Mouse (Mus musculus) stomach, postnatal 0 days (tissue): ENCODE measurements around the gene Tenm4. TPM values are rescaled to one million over a fixed set of nuclear protein-coding genes. Genes with fewer than 3 reads are reported as not detected.

ENCODE experiments used
- ATAC-seq: fragments of 200-750 bp; cut with Nextera tagmentation; 2 replicates; pipeline ENCODE4 v1.8.0; 2017; ENCODE audit not compliant: low FRiP score, low TSS enrichment
- DNase-seq: peaks from one replicate; pipeline ENCODE4 v3.0.0-alpha.2; 2016; ENCODE audit warnings: low spot score
- H3K27ac ChIP-seq: fragments of 300-500 bp; sonication (generic); replicated peaks from 2 replicates; pipeline ENCODE4 v1.5.1; 2014; ENCODE audit warnings: mild to moderate bottlenecking, control low read depth
- H3K27me3 ChIP-seq: fragments of 300-500 bp; sonication (generic); 2 replicates; pipeline ENCODE4 v1.6.1; 2014; ENCODE audit warnings: low read length; ENCODE audit not compliant: control insufficient read depth, insufficient read depth
- H3K36me3 ChIP-seq: fragments of 300-500 bp; sonication (generic); 2 replicates; pipeline ENCODE4 v1.6.1; 2014; ENCODE audit warnings: low read length, mixed read lengths; ENCODE audit not compliant: control insufficient read depth, insufficient read depth
- H3K4me1 ChIP-seq: fragments of 300-500 bp; sonication (generic); replicated peaks from 2 replicates; pipeline ENCODE4 v1.6.1; 2014; ENCODE audit warnings: antibody characterized with exemption; ENCODE audit not compliant: control insufficient read depth, insufficient read depth
- H3K4me2 ChIP-seq: fragments of 300-500 bp; sonication (generic); replicated peaks from 2 replicates; pipeline ENCODE4 v1.6.1; 2014; ENCODE audit warnings: low read depth, mild to moderate bottlenecking, control low read depth, moderate library complexity
- H3K4me3 ChIP-seq: fragments of 300-500 bp; sonication (generic); 2 replicates; pipeline ENCODE4 v1.5.1; 2014; ENCODE audit warnings: low read depth, low read length, control low read depth
- H3K9ac ChIP-seq: fragments of 300-500 bp; sonication (generic); 2 replicates; pipeline ENCODE4 v1.6.1; 2014; ENCODE audit warnings: mild to moderate bottlenecking, low read length, control low read depth, mixed read lengths
- H3K9me3 ChIP-seq: fragments of 300-500 bp; sonication (generic); 2 replicates; pipeline ENCODE4 v1.6.1; 2016; ENCODE audit warnings: low read length; ENCODE audit not compliant: control insufficient read depth
- CTCF ChIP-seq: IDR thresholded peaks from 2 replicates; pipeline ENCODE4 v1.5.1; 2016; ENCODE audit warnings: antibody characterized with exemption, low read depth, mild to moderate bottlenecking, moderate library complexity
- EP300 ChIP-seq: optimal IDR thresholded peaks from 2 replicates; pipeline ENCODE3; 2016; ENCODE audit warnings: antibody characterized with exemption
- WGBS: fragments of 180-500 bp; shearing (Covaris S2); extraction: QIAGEN DNeasy Blood & Tissue Kit; methylation state at CpG from one replicate; pipeline ENCODE4 v1.1.7; 2014; 5-methylcytosine and 5-hydroxymethylcytosine counted together
- polyA plus RNA-seq: library from polyadenylated mRNA; unstranded; fragments of >200 nt; fragmentation: Nextera tagmentation; extraction: Ambion mirVana; gene quantifications from 2 replicates; pipeline ENCODE4 v1.2.1, GENCODE M21; 2015

The Tenm4 gene
- polyA plus RNA-seq, 1 experiment from 2014 or later, result 7.2 TPM

DNA sequence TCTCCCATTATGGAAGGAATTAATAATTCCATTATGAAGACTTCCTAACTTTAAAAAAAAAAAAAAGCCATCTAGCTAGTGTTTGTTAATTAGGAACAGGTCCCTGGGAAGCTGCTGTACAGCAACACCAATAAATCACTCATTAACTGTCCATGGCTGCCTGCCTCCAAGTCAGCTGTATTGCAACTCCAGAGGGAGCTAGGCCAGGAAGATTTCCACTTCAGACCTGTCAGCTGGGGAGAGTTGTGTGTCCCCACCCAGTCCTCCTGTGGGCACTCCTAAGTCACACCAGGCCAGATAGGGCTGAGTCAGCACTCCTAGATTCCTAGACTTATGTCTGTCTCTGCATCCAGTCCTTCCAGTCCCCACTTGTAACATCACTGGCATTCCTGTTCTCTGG lies 399.9 kb downstream of the Tenm4 start:
- no peak for DNase-seq
- Histone ChIP-seq H3K4me2 (no peak overlapping the region), H3K4me3 (no peak overlapping the region), H3K9me3 (no peaks in the 10 kb centered on the region), H3K9ac (no peak overlapping the region), H3K36me3 (no peaks in the 10 kb centered on the region), H3K4me1 (peaks cover 6% of the 10 kb centered on the region; the same call in 1 of the 2 replicates), H3K27ac (no peak overlapping the region), H3K27me3 (no peaks in the 10 kb centered on the region)
- no peak for ATAC-seq
- TF ChIP-seq CTCF (peak; percentile 21; the same call in 1 of the 2 replicates), EP300 (no peak)

- no peak for TF ChIP-seq EP300
- no peak for TF ChIP-seq CTCF
- no peaks in the 10 kb centered on the region for H3K36me3 ChIP-seq
- no peaks in the 10 kb centered on the region for H3K9me3 ChIP-seq
- no peak overlapping the region for H3K27ac ChIP-seq
- no peaks in the 10 kb centered on the region for H3K27me3 ChIP-seq
- no peak overlapping the region for H3K4me2 ChIP-seq
- H3K4me3 ChIP-seq, result no peak overlapping the region
- DNase-seq (no peak), ATAC-seq (no peak)
- 92% methylated on average over 7 of the region's 7 CpGs for WGBS
- H3K4me1 ChIP-seq, result peaks cover 6% of the 10 kb centered on the region; the same call in 1 of the 2 replicates
- H3K9ac ChIP-seq, result no peak overlapping the region
Observed at GRCm38 (mm10) chr7:96572995-96573394, 401.9 kb downstream of the Tenm4 start.

GRCm38 (mm10) chr7:96575202-96575650 lies 404.2 kb downstream of the Tenm4 start:
- H3K27me3 ChIP-seq, result no peaks in the 10 kb centered on the region
- DNase-seq, result peak; percentile 57
- H3K9ac ChIP-seq, result no peak overlapping the region
- no peak overlapping the region for H3K4me3 ChIP-seq
- H3K27ac ChIP-seq, result 0 out of 2 replicates have a peak overlapping the region, but pooled peaks have one; percentile 24
- no peaks in the 10 kb centered on the region for H3K36me3 ChIP-seq
- no peak overlapping the region for H3K4me2 ChIP-seq
- 22% methylated on average over 7 of the region's 7 CpGs for WGBS
- peaks cover 6% of the 10 kb centered on the region; the same call in 1 of the 2 replicates for H3K4me1 ChIP-seq
- ATAC-seq, result peak; percentile 83
- no peak for TF ChIP-seq CTCF
- no peak for TF ChIP-seq EP300
- H3K9me3 ChIP-seq, result no peaks in the 10 kb centered on the region

- Histone ChIP-seq H3K36me3 (no peaks in the 10 kb centered on the region), H3K27me3 (no peaks in the 10 kb centered on the region), H3K9me3 (no peaks in the 10 kb centered on the region), H3K27ac (no peak overlapping the region), H3K4me3 (no peak overlapping the region), H3K4me1 (no peaks in the 10 kb centered on the region), H3K9ac (no peak overlapping the region), H3K4me2 (no peak overlapping the region)
- no peak for TF ChIP-seq CTCF
- TF ChIP-seq EP300, result no peak
- DNase-seq (no peak), ATAC-seq (no peak)
- 79% methylated on average over 6 of the region's 6 CpGs for WGBS
Observed at GRCm38 (mm10) chr7:96582752-96583151, 411.7 kb downstream of the Tenm4 start.

- Histone ChIP-seq H3K9ac (no peak overlapping the region), H3K4me1 (no peaks in the 10 kb centered on the region), H3K27ac (no peak overlapping the region), H3K27me3 (no peaks in the 10 kb centered on the region), H3K9me3 (no peaks in the 10 kb centered on the region), H3K4me2 (no peak overlapping the region), H3K4me3 (no peak overlapping the region), H3K36me3 (no peaks in the 10 kb centered on the region)
- no peak for DNase-seq
- TF ChIP-seq CTCF, result no peak
- no peak for ATAC-seq
Observed at GRCm38 (mm10) chr7:96587403-96587802, 416.4 kb downstream of the Tenm4 start.

DNA sequence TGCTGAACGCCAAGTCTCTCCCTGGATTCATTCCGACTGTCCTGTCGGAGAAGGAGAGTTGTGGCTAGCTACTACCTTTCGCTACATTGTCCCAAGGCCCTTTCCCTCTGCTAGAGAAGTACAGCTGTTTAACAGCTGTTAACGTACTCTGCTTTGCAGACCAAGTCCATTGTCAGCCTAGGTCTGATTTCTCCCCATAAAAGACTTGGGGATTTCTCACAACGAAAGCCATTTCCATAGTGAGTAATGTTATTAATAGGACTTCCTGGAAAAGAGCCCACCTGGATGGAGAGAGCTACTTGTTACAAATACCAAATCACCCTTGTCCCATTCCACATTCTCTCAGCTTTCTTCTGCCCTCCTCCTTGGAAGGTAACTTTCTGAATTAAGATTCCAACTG lies 417.5 kb downstream of the Tenm4 start:
- DNase-seq, result no peak

More for the DNA sequence above, 417.5 kb downstream of the Tenm4 start:
- H3K4me1 ChIP-seq, result no peaks in the 10 kb centered on the region
- no peak overlapping the region for H3K9ac ChIP-seq
- TF ChIP-seq CTCF, result no peak
- TF ChIP-seq EP300, result no peak
- H3K9me3 ChIP-seq, result no peaks in the 10 kb centered on the region
- ATAC-seq, result no peak
- no peaks in the 10 kb centered on the region for H3K27me3 ChIP-seq
- H3K4me2 ChIP-seq, result no peak overlapping the region
- H3K36me3 ChIP-seq, result no peaks in the 10 kb centered on the region
- H3K27ac ChIP-seq, result no peak overlapping the region
- no peak overlapping the region for H3K4me3 ChIP-seq
- WGBS, result 69% methylated on average over 6 of the region's 6 CpGs
